Mouse (Mus musculus) E14TG2a.4 (cell line): Measurements from ENCODE around the gene Cilp.

ENCODE experiments used
- CTCF ChIP-seq: conservative IDR thresholded peaks from 2 replicates; pipeline ENCODE4 v1.5.1; 2014; ENCODE audit warnings: low read length
- NANOG ChIP-seq: IDR thresholded peaks from 2 replicates; pipeline ENCODE4 v1.6.1; 2014; ENCODE audit warnings: borderline replicate concordance, low read length, mixed read lengths

- TF ChIP-seq CTCF (no peak), NANOG (no peak)
Observed at GRCm38 (mm10) chr9:65298761-65299160, 33.8 kb downstream of the Cilp start.
